Mouse (Mus musculus) forebrain, embryonic 14.5 days (tissue): ENCODE results near the gene Msi2. TPM values are rescaled to one million over a fixed set of nuclear protein-coding genes. Genes with fewer than 3 reads are reported as not detected.

ENCODE experiments used
- ATAC-seq: fragments of 200-750 bp; cut with Nextera tagmentation; 2 replicates; pipeline ENCODE4 v1.8.0; 2017; ENCODE audit warnings: mild to moderate bottlenecking, moderate library complexity
- DNase-seq: peaks from one replicate; pipeline ENCODE4 v3.0.0-alpha.2; 2015; ENCODE audit warnings: low spot score
- H3K27ac ChIP-seq: fragments of 300-500 bp; sonication (generic); 2 replicates; pipeline ENCODE4 v1.5.1; 2014; ENCODE audit warnings: low read depth, mild to moderate bottlenecking, control low read depth, low read length, moderate library complexity
- H3K27me3 ChIP-seq: fragments of 300-500 bp; sonication (generic); replicated peaks from 2 replicates; pipeline ENCODE4 v1.6.1; 2014; ENCODE audit warnings: low read length, control low read depth, mixed read lengths; ENCODE audit not compliant: control insufficient read depth, insufficient read depth
- H3K36me3 ChIP-seq: fragments of 300-500 bp; sonication (generic); 2 replicates; pipeline ENCODE4 v1.6.1; 2014; ENCODE audit warnings: low read length, control low read depth; ENCODE audit not compliant: control insufficient read depth, insufficient read depth
- H3K4me1 ChIP-seq: fragments of 300-500 bp; sonication (generic); 2 replicates; pipeline ENCODE4 v1.6.1; 2014; ENCODE audit warnings: antibody characterized with exemption, low read length, control low read depth; ENCODE audit not compliant: control insufficient read depth, insufficient read depth
- H3K4me2 ChIP-seq: fragments of 300-500 bp; sonication (generic); 2 replicates; pipeline ENCODE4 v1.6.1; 2014; ENCODE audit warnings: mild to moderate bottlenecking, control low read depth, low read length
- H3K4me3 ChIP-seq: fragments of 300-500 bp; sonication (generic); 2 replicates; pipeline ENCODE4 v1.5.1; 2014; ENCODE audit warnings: low read depth, low read length, control low read depth
- H3K9ac ChIP-seq: fragments of 300-500 bp; sonication (generic); 2 replicates; pipeline ENCODE4 v1.6.1; 2014; ENCODE audit warnings: mild to moderate bottlenecking, low read length, control low read depth, moderate library complexity
- H3K9me3 ChIP-seq: fragments of 300-500 bp; sonication (generic); replicated peaks from 2 replicates; pipeline ENCODE4 v1.6.1; 2016; ENCODE audit warnings: low read length, control low read depth, mixed read lengths; ENCODE audit not compliant: control insufficient read depth
- WGBS: fragments of 180-500 bp; shearing (Covaris S2); extraction: QIAGEN DNeasy Blood & Tissue Kit; methylation state at CpG from one replicate; pipeline ENCODE4 v1.1.7; 2014; 5-methylcytosine and 5-hydroxymethylcytosine counted together
- polyA plus RNA-seq: library from polyadenylated mRNA; unstranded; fragments of >200 nt; fragmentation: Nextera tagmentation; extraction: Ambion mirVana; gene quantifications from 2 replicates; pipeline ENCODE4 v1.2.1, GENCODE M21; 2014

Msi2 gene
- polyA plus RNA-seq, 1 experiment from 2014 or later: 19.9 TPM

- DNase-seq (peak; percentile 45), ATAC-seq (no peak)
- Histone ChIP-seq H3K36me3 (peaks cover 12% of the 10 kb centered on the region), H3K4me2 (no peak overlapping the region), H3K9ac (no peak overlapping the region), H3K4me3 (no peak overlapping the region), H3K27ac (no peak overlapping the region), H3K27me3 (no peaks in the 10 kb centered on the region), H3K4me1 (peaks cover 10% of the 10 kb centered on the region; the same call in 1 of the 2 replicates), H3K9me3 (no peaks in the 10 kb centered on the region)
- WGBS: 70% methylated on average over 4 of the region's 4 CpGs
Observed at GRCm38 (mm10) chr11:88372589-88372988, 345.7 kb downstream of the Msi2 start.

- H3K27me3 ChIP-seq: no peaks in the 10 kb centered on the region
- no peak for DNase-seq
- H3K4me1 ChIP-seq: no peaks in the 10 kb centered on the region
- H3K36me3 ChIP-seq: peaks cover 25% of the 10 kb centered on the region
- H3K9me3 ChIP-seq: no peaks in the 10 kb centered on the region
- H3K27ac ChIP-seq: no peak overlapping the region
- no peak overlapping the region for H3K4me2 ChIP-seq
- ATAC-seq: no peak
- no peak overlapping the region for H3K4me3 ChIP-seq
- 86% methylated on average over 3 of the region's 3 CpGs for WGBS
- no peak overlapping the region for H3K9ac ChIP-seq
Observed at GRCm38 (mm10) chr11:88369898-88370297, 348.4 kb downstream of the Msi2 start.

DNA sequence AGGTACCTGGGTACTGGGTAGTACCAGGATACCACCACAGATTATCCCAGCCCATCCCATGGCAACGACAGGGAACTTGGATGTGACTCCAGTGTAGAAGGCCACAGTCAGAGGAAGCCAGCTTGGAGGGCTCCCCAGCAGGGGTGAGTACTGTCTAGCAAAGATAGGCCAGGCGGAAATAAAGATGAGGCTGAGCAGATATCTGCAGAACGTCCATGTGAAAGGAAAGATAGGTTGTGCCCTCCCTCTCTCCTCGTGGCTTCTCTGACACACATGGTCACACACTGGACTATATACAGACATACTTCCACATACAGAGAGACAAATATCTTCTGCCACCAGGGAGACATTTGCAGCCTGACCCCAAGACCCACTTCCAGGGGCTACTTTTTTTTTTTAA lies 350.8 kb downstream of the Msi2 start:
- 89% methylated on average over 4 of the region's 4 CpGs for WGBS
- H3K27me3 ChIP-seq: no peaks in the 10 kb centered on the region
- H3K4me1 ChIP-seq: no peaks in the 10 kb centered on the region
- H3K27ac ChIP-seq: no peak overlapping the region
- H3K9ac ChIP-seq: no peak overlapping the region
- H3K4me3 ChIP-seq: no peak overlapping the region
- H3K36me3 ChIP-seq: peaks cover 25% of the 10 kb centered on the region
- DNase-seq (no peak), ATAC-seq (no peak)
- no peaks in the 10 kb centered on the region for H3K9me3 ChIP-seq
- no peak overlapping the region for H3K4me2 ChIP-seq

DNA sequence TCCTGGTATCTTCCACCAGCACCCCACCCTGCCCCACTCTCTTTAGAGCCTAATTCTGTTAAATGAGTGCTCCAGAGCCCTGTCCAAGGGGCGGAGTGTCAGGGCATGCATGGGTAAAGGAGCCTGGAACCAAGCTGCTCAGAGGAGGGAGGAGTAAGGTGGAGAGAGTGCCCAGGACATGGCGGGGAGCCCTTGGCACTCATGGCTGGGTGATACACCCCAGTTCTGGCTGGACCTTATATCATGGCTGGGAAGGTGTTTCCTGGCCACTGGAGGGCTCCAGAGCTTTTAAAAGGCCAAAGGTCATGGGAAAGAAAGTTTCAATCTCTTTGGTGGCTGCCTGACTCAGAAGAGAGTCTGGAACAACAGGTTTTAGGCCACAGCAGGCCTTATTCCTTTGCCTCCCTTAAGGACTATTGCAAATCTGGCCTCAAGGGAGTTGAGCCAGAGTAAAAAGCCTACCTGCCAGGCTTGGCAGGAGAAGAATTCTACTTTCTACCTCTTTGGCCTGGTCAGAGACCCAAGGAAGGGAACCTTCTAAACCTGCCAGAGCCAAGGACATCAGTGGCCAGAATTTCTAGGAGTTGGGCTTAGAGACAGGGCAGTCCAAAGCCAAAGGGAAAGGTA lies 352.3 kb downstream of the Msi2 start:
- Histone ChIP-seq H3K4me1 (no peaks in the 10 kb centered on the region), H3K27ac (no peak overlapping the region), H3K36me3 (peaks cover 27% of the 10 kb centered on the region), H3K9me3 (no peaks in the 10 kb centered on the region), H3K27me3 (no peaks in the 10 kb centered on the region), H3K4me3 (no peak overlapping the region), H3K4me2 (no peak overlapping the region), H3K9ac (no peak overlapping the region)
- no peak for ATAC-seq
- DNase-seq: no peak
- 89% methylated on average over 2 of the region's 2 CpGs for WGBS

GRCm38 (mm10) chr11:88364231-88364630 lies 354.1 kb downstream of the Msi2 start:
- Histone ChIP-seq H3K4me3 (no peak overlapping the region), H3K27ac (no peak overlapping the region), H3K4me1 (no peaks in the 10 kb centered on the region), H3K9me3 (no peaks in the 10 kb centered on the region), H3K36me3 (peaks cover 35% of the 10 kb centered on the region), H3K27me3 (no peaks in the 10 kb centered on the region), H3K4me2 (no peak overlapping the region), H3K9ac (no peak overlapping the region)
- no peak for ATAC-seq
- no peak for DNase-seq
- 95% methylated on average over 3 of the region's 3 CpGs for WGBS

GRCm38 (mm10) chr11:88363481-88363880 lies 354.8 kb downstream of the Msi2 start:
- ATAC-seq (no peak), DNase-seq (no peak)
- Histone ChIP-seq H3K36me3 (peaks cover 38% of the 10 kb centered on the region), H3K9ac (no peak overlapping the region), H3K4me2 (no peak overlapping the region), H3K4me3 (no peak overlapping the region), H3K4me1 (no peaks in the 10 kb centered on the region), H3K9me3 (no peaks in the 10 kb centered on the region), H3K27ac (no peak overlapping the region), H3K27me3 (no peaks in the 10 kb centered on the region)
- 90% methylated on average over 14 of the region's 14 CpGs for WGBS

DNA sequence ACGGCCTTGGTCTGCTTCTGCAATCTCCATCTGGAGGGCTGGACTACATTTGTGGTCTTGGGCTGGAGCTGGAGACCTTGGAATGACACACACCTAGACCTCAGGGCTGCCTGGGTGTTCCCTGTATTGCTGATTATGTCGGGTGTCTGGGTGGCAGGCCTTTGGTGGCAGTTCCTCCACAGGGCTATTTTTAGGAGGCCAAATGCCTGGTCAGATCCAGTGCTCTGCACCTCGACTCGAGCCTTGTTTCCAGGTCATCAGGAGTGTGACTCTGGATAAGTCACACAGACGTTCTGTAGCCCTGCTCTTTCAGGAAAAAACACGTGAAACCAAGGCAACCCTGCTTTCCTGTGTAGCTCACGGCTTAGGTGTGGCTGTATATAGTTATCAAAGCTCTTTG lies 358.6 kb downstream of the Msi2 start:
- H3K9ac ChIP-seq: no peak overlapping the region
- H3K4me2 ChIP-seq: no peak overlapping the region
- H3K4me1 ChIP-seq: peaks cover 22% of the 10 kb centered on the region
- no peak overlapping the region for H3K4me3 ChIP-seq
- DNase-seq (no peak), ATAC-seq (no peak)
- H3K27ac ChIP-seq: no peak overlapping the region
- H3K36me3 ChIP-seq: peaks cover 14% of the 10 kb centered on the region
- no peaks in the 10 kb centered on the region for H3K27me3 ChIP-seq
- H3K9me3 ChIP-seq: no peaks in the 10 kb centered on the region
- 94% methylated on average over 7 of the region's 7 CpGs for WGBS

- WGBS: 28% methylated on average over 9 of the region's 9 CpGs
- peak overlapping the region; percentile 37 for H3K4me2 ChIP-seq
- ATAC-seq (peak; percentile 24), DNase-seq (peak; percentile 63)
- H3K9ac ChIP-seq: peak overlapping the region; percentile 9; the same call in 1 of the 2 replicates
- no peaks in the 10 kb centered on the region for H3K9me3 ChIP-seq
- H3K4me1 ChIP-seq: peaks cover 22% of the 10 kb centered on the region
- peaks cover 22% of the 10 kb centered on the region for H3K36me3 ChIP-seq
- H3K4me3 ChIP-seq: no peak overlapping the region
- H3K27me3 ChIP-seq: no peaks in the 10 kb centered on the region
- peak overlapping the region; percentile 83 for H3K27ac ChIP-seq
Observed at GRCm38 (mm10) chr11:88357325-88357724, 361.0 kb downstream of the Msi2 start.

DNA sequence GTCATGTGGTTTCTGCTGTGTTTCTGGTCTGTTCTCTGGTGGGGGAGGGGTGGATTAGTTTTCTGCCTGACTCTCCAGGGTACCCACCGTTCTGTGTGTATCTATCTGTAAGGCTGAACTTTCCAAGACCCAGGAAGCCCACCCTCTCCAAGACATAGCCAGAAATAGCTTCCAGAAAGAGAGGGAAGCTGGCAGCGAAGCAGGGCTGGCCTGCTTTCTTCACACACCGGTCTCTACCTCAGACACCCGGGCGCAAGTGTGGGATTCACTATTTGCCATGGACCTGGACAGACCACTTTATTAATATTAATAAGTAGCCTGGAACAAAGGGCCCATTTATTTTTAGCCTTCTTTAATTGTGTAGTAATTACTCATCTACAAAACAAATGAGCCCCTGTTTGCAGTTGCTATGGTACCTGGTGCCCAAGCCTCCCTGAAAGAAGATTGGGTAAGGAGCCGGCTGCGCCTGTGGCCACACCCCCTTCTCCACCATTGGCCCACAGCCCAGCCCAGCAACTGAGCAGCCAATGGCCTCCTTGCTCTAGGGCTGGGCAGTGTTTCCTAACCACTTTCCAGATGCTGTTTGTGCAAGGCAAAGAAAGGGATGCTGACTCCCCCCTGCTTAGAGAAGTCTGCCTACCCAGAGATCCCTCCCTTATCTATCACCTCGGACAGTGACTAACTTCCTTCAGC lies 361.6 kb downstream of the Msi2 start:
- DNase-seq (peak; percentile 96), ATAC-seq (peak; percentile 98)
- Histone ChIP-seq H3K4me1 (peaks cover 25% of the 10 kb centered on the region), H3K9ac (no peak overlapping the region), H3K27ac (peak overlapping the region; percentile 84), H3K27me3 (no peaks in the 10 kb centered on the region), H3K9me3 (no peaks in the 10 kb centered on the region), H3K4me2 (peak overlapping the region; percentile 37), H3K4me3 (no peak overlapping the region), H3K36me3 (peaks cover 24% of the 10 kb centered on the region)
- WGBS: 11% methylated on average over 8 of the region's 8 CpGs
